In the genomic region with DNA sequence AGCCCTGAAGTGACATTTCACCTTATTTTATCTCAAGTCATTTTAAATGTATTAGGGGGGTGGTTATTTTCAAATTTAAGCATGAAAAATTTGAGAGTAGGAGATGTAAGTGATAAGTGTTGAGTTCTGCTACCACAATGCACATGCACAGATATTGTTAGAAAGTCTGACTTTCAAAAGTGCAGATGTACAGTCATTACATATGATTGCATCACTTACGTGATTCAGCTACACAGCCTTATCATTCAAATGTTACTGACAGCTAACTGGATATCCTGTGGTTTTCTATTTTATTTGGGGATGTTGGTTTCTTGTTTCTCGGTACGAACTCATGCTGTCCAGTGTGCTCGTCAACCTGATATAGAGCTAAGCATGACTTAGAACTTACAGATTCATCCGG, we compare ENCODE assay signal across 29 mouse cellular contexts. TPM values are rescaled to one million over a fixed set of nuclear protein-coding genes. Genes with fewer than 3 reads are reported as not detected.
DNase-seq lines count a peak whose midpoint lies in the region; ATAC-seq and TF ChIP-seq lines count a peak whose summit lies in the region.
"Had no signal": no experiment of that assay in that cellular context is flagged by ENCODE, and none has a peak within 500 bp of the region (broad histone marks: within the 10 kb centered on the region; RNA-seq: fewer than 3 reads in every experiment).

No protein-coding gene starts in this region.

- H3K36me3 ChIP-seq in MEL (ENCODE audit: control insufficient read depth in 1 of 2, insufficient read depth in 2 of 2, low read length in 2 of 2) = peaks cover 0 to 25% of the 10 kb centered on the region in 2 experiments; a peak in 2 of 4 replicates
- no peaks in the 10 kb centered on the region for H3K36me3 ChIP-seq in embryonic facial prominence, embryonic 10.5 days (replicated peaks)
- H3K36me3 ChIP-seq: embryonic facial prominence, embryonic 13.5 days; forebrain, embryonic 10.5 days; heart, embryonic 13.5 days had no signal

- ATAC-seq in megakaryocyte progenitor cell, adult 5-6 weeks (replicated peaks; ENCODE audit: poor library complexity) = peak; percentile 12; the same call in 1 of the 2 replicates
- no peak for ATAC-seq in CD4-positive, CD25-positive, alpha-beta regulatory T cell, adult 4 months
- ATAC-seq: forebrain, embryonic 13.5 days; forebrain, embryonic 16.5 days; hindbrain, postnatal 0 days; inflammation-experienced regulatory T-cells, adult 6 months; intestine, embryonic 16.5 days; Patski had no signal

- no peak for TF ChIP-seq CTCF in MEL (IDR thresholded peaks at IDR 0.05 in 2 of 3, conservative IDR thresholded peaks at IDR 0.05 in 1 of 3; ENCODE audit: control insufficient read depth in 1 of 3, insufficient read depth in 1 of 3, low read depth in 2 of 3, low read length in 3 of 3, poor library complexity in 1 of 3, severe bottlenecking in 1 of 3)

- H3K9ac ChIP-seq in MEL (ENCODE audit: control insufficient read depth, low read depth, low read length, poor library complexity, severe bottlenecking) = peak overlapping the region; percentile 70
- H3K9ac ChIP-seq: embryonic facial prominence, embryonic 13.5 days; forebrain, embryonic 13.5 days; heart, embryonic 13.5 days; hindbrain, embryonic 14.5 days had no signal

- no peak for TF ChIP-seq RAD21 in MEL (IDR thresholded peaks at IDR 0.05; ENCODE audit: low read depth, low read length)

- no peaks in the 10 kb centered on the region for H3K27me3 ChIP-seq in MEL (ENCODE audit: control insufficient read depth in 1 of 2, insufficient read depth in 2 of 2, low read length in 2 of 2)
- no peaks in the 10 kb centered on the region for H3K27me3 ChIP-seq in embryonic facial prominence, embryonic 10.5 days (replicated peaks; ENCODE audit: low read depth, poor library complexity, severe bottlenecking)
- H3K27me3 ChIP-seq: embryonic facial prominence, embryonic 13.5 days; forebrain, embryonic 13.5 days; heart, embryonic 13.5 days; Patski had no signal

- peaks cover 16 to 24% of the 10 kb centered on the region in 2 experiments for H3K4me1 ChIP-seq in MEL (ENCODE audit: control insufficient read depth in 1 of 2, insufficient read depth in 2 of 2, low read length in 2 of 2)
- peaks cover 24% of the 10 kb centered on the region for H3K4me1 ChIP-seq in embryonic facial prominence, embryonic 10.5 days

- peak overlapping the region; percentile 100 for H3K27ac ChIP-seq in MEL (ENCODE audit: control insufficient read depth, low read depth, low read length)
- H3K27ac ChIP-seq in embryonic facial prominence, embryonic 10.5 days (replicated peaks) = no peak overlapping the region
- H3K27ac ChIP-seq: embryonic facial prominence, embryonic 13.5 days; forebrain, embryonic 10.5 days; forebrain, embryonic 13.5 days; gastrocnemius, adult 2 months; heart, embryonic 13.5 days; hindbrain, embryonic 14.5 days; hindbrain, postnatal 0 days had no signal

- 94% methylated on average over 5 of the region's 5 CpGs for WGBS in embryonic facial prominence, embryonic 10.5 days

- no peaks in the 10 kb centered on the region for H3K9me3 ChIP-seq in MEL (replicated peaks; ENCODE audit: insufficient read depth, low read length)
- H3K9me3 ChIP-seq in embryonic facial prominence, embryonic 10.5 days = no peaks in the 10 kb centered on the region
- H3K9me3 ChIP-seq: embryonic facial prominence, embryonic 13.5 days; forebrain, embryonic 10.5 days; forebrain, embryonic 13.5 days; heart, embryonic 13.5 days had no signal

- H3K79me2 ChIP-seq in MEL (ENCODE audit: control insufficient read depth, insufficient read depth, low read length, poor library complexity) = peaks cover 3% of the 10 kb centered on the region

- TF ChIP-seq POLR2A in MEL (IDR thresholded peaks at IDR 0.05; ENCODE audit: control insufficient read depth in 1 of 2, insufficient read depth in 1 of 2, low read depth in 1 of 2, low read length in 2 of 2, poor library complexity in 1 of 2) = no peak

- peak; percentile 80 for DNase-seq in 416B (ENCODE audit: low read depth)
- DNase-seq in MEL (ENCODE audit: low read depth, low spot score) = peak; percentile 91
- DNase-seq in NIH3T3 (ENCODE audit: low read depth) = peak; percentile 58
- no peak for DNase-seq in layer of hippocampus, postnatal 25 days (ENCODE audit: extremely low spot score in 1 of 2, low spot score in 1 of 2)
- no peak for DNase-seq in embryonic facial prominence, embryonic 10.5 days (ENCODE audit: low spot score)
- no peak for DNase-seq in layer of hippocampus, adult 9-11 months
- DNase-seq: adrenal gland, postnatal 10 days; adrenal gland, postnatal 36 days; B cell, adult 2 months; cerebellum, adult 18-20 months; cerebellum, adult 9-10 months; cerebellum, postnatal 14 days; gastrocnemius, adult 2 months; gastrocnemius, postnatal 14 days; heart, adult 18-20 months; heart, postnatal 14 days; heart, postnatal 4 days had no signal

- peak; percentile 96 to 98 for TF ChIP-seq EP300 in MEL (IDR thresholded peaks at IDR 0.05; ENCODE audit: low read depth in 1 of 2, low read length in 2 of 2)

- H3K4me3 ChIP-seq in MEL (ENCODE audit: control insufficient read depth in 1 of 2, insufficient read depth in 1 of 2, low read depth in 2 of 2, low read length in 2 of 2) = peak overlapping the region in 1 of 2 experiments; percentile 29; a peak in 3 of 4 replicates
- H3K4me3 ChIP-seq in embryonic facial prominence, embryonic 10.5 days = no peak overlapping the region
- H3K4me3 ChIP-seq: embryonic facial prominence, embryonic 13.5 days; forebrain, embryonic 10.5 days; forebrain, embryonic 13.5 days; gastrocnemius, adult 2 months; heart, embryonic 13.5 days had no signal

TF ChIP-seq in MEL, 35 proteins besides CTCF, POLR2A, EP300 and RAD21 (continues in another document):
- TF ChIP-seq MAZ (IDR thresholded peaks at IDR 0.05; ENCODE audit: low read depth, low read length) (no peak), POLR2AphosphoS2 (IDR thresholded peaks at IDR 0.05; ENCODE audit: low read length) (no peak), MAFK (IDR thresholded peaks at IDR 0.05; ENCODE audit: borderline replicate concordance, low read depth, low read length) (peak; percentile 89), USF2 (IDR thresholded peaks at IDR 0.05; ENCODE audit: borderline replicate concordance in 1 of 2, insufficient read depth in 1 of 2, low read depth in 1 of 2, low read length in 2 of 2) (no peak), NRF1 (IDR thresholded peaks at IDR 0.05; ENCODE audit: insufficient read depth, low read depth, low read length, poor library complexity, severe bottlenecking) (no peak), ZNF384 (IDR thresholded peaks at IDR 0.05; ENCODE audit: low read depth, low read length) (no peak), KAT2A (conservative IDR thresholded peaks at IDR 0.05; ENCODE audit: low read depth, low read length) (peak; percentile 69), UBTF (IDR thresholded peaks at IDR 0.05; ENCODE audit: borderline replicate concordance, insufficient read depth, low read depth, low read length) (no peak), ZKSCAN1 (IDR thresholded peaks at IDR 0.05; ENCODE audit: low read depth, low read length) (no peak), ZC3H11A (IDR thresholded peaks at IDR 0.05; ENCODE audit: low read depth, low read length) (no peak), GATA1 (IDR thresholded peaks at IDR 0.05; ENCODE audit: low read depth, low read length) (peak; percentile 86), NELFE (IDR thresholded peaks at IDR 0.05; ENCODE audit: low read depth, low read length) (0 out of 2 replicates have a peak, but pooled peaks have one; percentile 27), BHLHE40 (IDR thresholded peaks at IDR 0.05; ENCODE audit: borderline replicate concordance, low read depth, low read length) (peak; percentile 92), TAL1 (IDR thresholded peaks at IDR 0.05; ENCODE audit: low read length) (no peak), JUND (IDR thresholded peaks at IDR 0.05; ENCODE audit: low read depth, low read length) (peak; percentile 54; the same call in 1 of the 2 replicates), MYC (IDR thresholded peaks at IDR 0.05; ENCODE audit: low read depth, low read length) (peak; percentile 96), MAX (IDR thresholded peaks at IDR 0.05; ENCODE audit: low read length) (peak; percentile 79), GABPA (IDR thresholded peaks at IDR 0.05; ENCODE audit: low read depth, low read length) (peak; percentile 85; the same call in 1 of the 2 replicates), ELF1 (IDR thresholded peaks at IDR 0.05; ENCODE audit: low read depth, low read length) (no peak), TCF12 (IDR thresholded peaks at IDR 0.05; ENCODE audit: low read depth, low read length) (peak; percentile 90), MXI1 (IDR thresholded peaks at IDR 0.05; ENCODE audit: low read depth, low read length) (peak; percentile 90), USF1 (IDR thresholded peaks at IDR 0.05; ENCODE audit: low read depth, low read length) (peak; percentile 25; the same call in 1 of the 2 replicates), SIN3A (IDR thresholded peaks at IDR 0.05; ENCODE audit: low read length) (peak; percentile 98), TBP (IDR thresholded peaks at IDR 0.05; ENCODE audit: low read depth, low read length) (no peak), CHD1 (IDR thresholded peaks at IDR 0.05; ENCODE audit: low read depth, low read length) (no peak), ZMIZ1 (IDR thresholded peaks at IDR 0.05; ENCODE audit: low read depth, low read length) (no peak), MYB (IDR thresholded peaks at IDR 0.05; ENCODE audit: low read depth, low read length) (peak; percentile 75), HCFC1 (IDR thresholded peaks at IDR 0.05; ENCODE audit: low read depth, low read length) (peak; percentile 67), SMC3 (IDR thresholded peaks at IDR 0.05; ENCODE audit: low read depth, low read length) (no peak), RCOR1 (IDR thresholded peaks at IDR 0.05; ENCODE audit: low read depth, low read length) (peak; percentile 89), E2F4 (IDR thresholded peaks at IDR 0.05; ENCODE audit: borderline replicate concordance, low read depth, low read length) (no peak; the same call in 1 of the 2 replicates), ETS1 (IDR thresholded peaks at IDR 0.05; ENCODE audit: low read depth, low read length) (peak; percentile 99)

RNA-seq across cellular contexts. Expression of gene Sos1, which starts 4.9 kb away (rescaled TPM):
- total RNA-seq in MEL (2012; rRNA removed) = 4.6 and 6.7 TPM in 2 replicates
- 10 to 100 TPM; 12.1 to 20.3 TPM for polyA plus RNA-seq in MEL (2012; ENCODE audit: insufficient read depth in 1 of 2, insufficient read length in 2 of 2, low read depth in 1 of 2, low replicate concordance in 2 of 2, missing spikeins in 1 of 2)
- 21.1 and 22.9 TPM in 2 replicates for total RNA-seq in megakaryocyte progenitor cell, adult 5-6 weeks (2015)
- 5.7 and 9.0 TPM in 2 replicates for total RNA-seq in megakaryocyte progenitor cell, adult 5-6 weeks (2017)
- 10 to 100 TPM; 31.6 to 34.3 TPM for total RNA-seq in layer of hippocampus, postnatal 25 days (2021)
- polyA plus RNA-seq in embryonic facial prominence, embryonic 10.5 days (2016; fragmentation: Nextera tagmentation; extraction: Ambion mirVana) = 4.9 and 5.1 TPM in 2 replicates
- 1 to 10 TPM; 4.6 to 5.4 TPM for polyA plus RNA-seq in CD4-positive, CD25-positive, alpha-beta regulatory T cell, adult 4 months (2017; shearing (Covaris generic))

Comparison
In these comparisons a context has a peak if more than half of its experiments do, and no peak if none do; other contexts are left out.
1. DNase-seq: peak in 416B (single experiment), MEL (single experiment) and NIH3T3 (single experiment); none in layer of hippocampus, postnatal 25 days (0 of 2), embryonic facial prominence, embryonic 10.5 days (single experiment) and layer of hippocampus, adult 9-11 months (single experiment).